Mouse (Mus musculus) bone marrow macrophage, adult 2 months (primary cell): ENCODE results near the gene Aadac.

Source experiments
- CTCF ChIP-seq: IDR thresholded peaks from 2 replicates; pipeline ENCODE4 v1.5.1; 2012; ENCODE audit warnings: low read depth, mild to moderate bottlenecking, low read length, moderate library complexity
- POLR2A ChIP-seq: IDR thresholded peaks from 2 replicates; pipeline ENCODE4 v1.6.1; 2012; ENCODE audit warnings: mild to moderate bottlenecking, low read depth, low read length, borderline replicate concordance

GRCm38 (mm10) chr3:60056451-60056850 is 30.9 kb downstream of the Aadac start:
- TF ChIP-seq POLR2A (no peak), CTCF (no peak)
